Mouse (Mus musculus): ENCODE results near the gene Cstad. TPM values are rescaled to one million over a fixed set of nuclear protein-coding genes. Genes with fewer than 3 reads are reported as not detected.

Cstad gene
- total and polyA plus RNA-seq, 3 experiments = not detected

- H3K4me3 ChIP-seq (ENCODE audit: control insufficient read depth in 1 of 2, insufficient read depth in 1 of 2, low read depth in 2 of 2, low read length in 2 of 2) = no peak overlapping the region
Observed at GRCm38 (mm10) chr2:30616464-30616863, 21.6 kb downstream of the Cstad start.

GRCm38 (mm10) chr2:30618487-30619248, 23.8 kb downstream of the Cstad start:
- H3K4me1 ChIP-seq (ENCODE audit: control insufficient read depth in 1 of 2, insufficient read depth in 2 of 2, low read length in 2 of 2) = peaks cover 0 to 2% of the 10 kb centered on the region in 2 experiments; a peak in 2 of 4 replicates
- TF ChIP-seq CTCF (IDR thresholded peaks at IDR 0.05 in 2 of 3, conservative IDR thresholded peaks at IDR 0.05 in 1 of 3; ENCODE audit: control insufficient read depth in 1 of 3, insufficient read depth in 1 of 3, low read depth in 2 of 3, low read length in 3 of 3, poor library complexity in 1 of 3, severe bottlenecking in 1 of 3) (no peak), HCFC1 (IDR thresholded peaks at IDR 0.05; ENCODE audit: low read depth, low read length) (no peak), E2F4 (IDR thresholded peaks at IDR 0.05; ENCODE audit: borderline replicate concordance, low read depth, low read length) (no peak), POLR2A (IDR thresholded peaks at IDR 0.05; ENCODE audit: control insufficient read depth in 1 of 2, insufficient read depth in 1 of 2, low read depth in 1 of 2, low read length in 2 of 2, poor library complexity in 1 of 2) (no peak), MAFK (IDR thresholded peaks at IDR 0.05; ENCODE audit: borderline replicate concordance, low read depth, low read length) (no peak), USF2 (IDR thresholded peaks at IDR 0.05; ENCODE audit: borderline replicate concordance in 1 of 2, insufficient read depth in 1 of 2, low read depth in 1 of 2, low read length in 2 of 2) (no peak), ELF1 (IDR thresholded peaks at IDR 0.05; ENCODE audit: low read depth, low read length) (no peak), GATA1 (IDR thresholded peaks at IDR 0.05; ENCODE audit: low read depth, low read length) (no peak), RCOR1 (IDR thresholded peaks at IDR 0.05; ENCODE audit: low read depth, low read length) (no peak)
- no peak for DNase-seq (ENCODE audit: low read depth, low spot score)
- H3K79me2 ChIP-seq (ENCODE audit: control insufficient read depth, insufficient read depth, low read length, poor library complexity) = no peaks in the 10 kb centered on the region
- no peaks in the 10 kb centered on the region for H3K9me3 ChIP-seq (replicated peaks; ENCODE audit: insufficient read depth, low read length)
- peaks cover 2 to 9% of the 10 kb centered on the region in 2 experiments; a peak in 2 of 4 replicates for H3K27me3 ChIP-seq (ENCODE audit: control insufficient read depth in 1 of 2, insufficient read depth in 2 of 2, low read length in 2 of 2)
- no peak overlapping the region for H3K9ac ChIP-seq (ENCODE audit: control insufficient read depth, low read depth, low read length, poor library complexity, severe bottlenecking)
- H3K4me3 ChIP-seq (ENCODE audit: control insufficient read depth in 1 of 2, insufficient read depth in 1 of 2, low read depth in 2 of 2, low read length in 2 of 2) = no peak overlapping the region
- no peak overlapping the region for H3K27ac ChIP-seq (ENCODE audit: control insufficient read depth, low read depth, low read length)
- peaks cover 0 to under 1% of the 10 kb centered on the region in 2 experiments; a peak in 1 of 4 replicates for H3K36me3 ChIP-seq (ENCODE audit: control insufficient read depth in 1 of 2, insufficient read depth in 2 of 2, low read length in 2 of 2)

More at GRCm38 (mm10) chr2:30616464-30616863, 21.6 kb downstream of the Cstad start:
- Histone ChIP-seq H3K79me2 (ENCODE audit: control insufficient read depth, insufficient read depth, low read length, poor library complexity) (no peaks in the 10 kb centered on the region), H3K36me3 (ENCODE audit: control insufficient read depth in 1 of 2, insufficient read depth in 2 of 2, low read length in 2 of 2) (no peaks in the 10 kb centered on the region), H3K9ac (ENCODE audit: control insufficient read depth, low read depth, low read length, poor library complexity, severe bottlenecking) (no peak overlapping the region), H3K27ac (ENCODE audit: control insufficient read depth, low read depth, low read length) (no peak overlapping the region), H3K9me3 (replicated peaks; ENCODE audit: insufficient read depth, low read length) (no peaks in the 10 kb centered on the region), H3K4me1 (ENCODE audit: control insufficient read depth in 1 of 2, insufficient read depth in 2 of 2, low read length in 2 of 2) (no peaks in the 10 kb centered on the region), H3K27me3 (ENCODE audit: control insufficient read depth in 1 of 2, insufficient read depth in 2 of 2, low read length in 2 of 2) (peaks cover 11% of the 10 kb centered on the region in 2 experiments)
- DNase-seq (ENCODE audit: low read depth, low spot score) = no peak
- TF ChIP-seq USF2 (IDR thresholded peaks at IDR 0.05; ENCODE audit: borderline replicate concordance in 1 of 2, insufficient read depth in 1 of 2, low read depth in 1 of 2, low read length in 2 of 2) (no peak), NRF1 (IDR thresholded peaks at IDR 0.05; ENCODE audit: insufficient read depth, low read depth, low read length, poor library complexity, severe bottlenecking) (no peak), NELFE (IDR thresholded peaks at IDR 0.05; ENCODE audit: low read depth, low read length) (no peak), BHLHE40 (IDR thresholded peaks at IDR 0.05; ENCODE audit: borderline replicate concordance, low read depth, low read length) (no peak), USF1 (IDR thresholded peaks at IDR 0.05; ENCODE audit: low read depth, low read length) (no peak), CHD2 (IDR thresholded peaks at IDR 0.05; ENCODE audit: low read length) (no peak)

All from MEL (cell line).